Mouse (Mus musculus) heart, adult 2 months (tissue): ENCODE results near the gene Shisa8.

Experiments used
- CTCF ChIP-seq: fragments of 200-600 bp; IDR thresholded peaks from 2 replicates; pipeline ENCODE4 v1.8.1; 2022; ENCODE audit warnings: antibody characterized with exemption, mild to moderate bottlenecking, moderate library complexity
- POLR2A ChIP-seq: fragments of 200-500 bp; IDR thresholded peaks from 2 replicates; pipeline ENCODE4 v1.6.1; 2011; ENCODE audit warnings: mild to moderate bottlenecking, low read depth, low read length, control low read depth; ENCODE audit not compliant: insufficient read depth

DNA sequence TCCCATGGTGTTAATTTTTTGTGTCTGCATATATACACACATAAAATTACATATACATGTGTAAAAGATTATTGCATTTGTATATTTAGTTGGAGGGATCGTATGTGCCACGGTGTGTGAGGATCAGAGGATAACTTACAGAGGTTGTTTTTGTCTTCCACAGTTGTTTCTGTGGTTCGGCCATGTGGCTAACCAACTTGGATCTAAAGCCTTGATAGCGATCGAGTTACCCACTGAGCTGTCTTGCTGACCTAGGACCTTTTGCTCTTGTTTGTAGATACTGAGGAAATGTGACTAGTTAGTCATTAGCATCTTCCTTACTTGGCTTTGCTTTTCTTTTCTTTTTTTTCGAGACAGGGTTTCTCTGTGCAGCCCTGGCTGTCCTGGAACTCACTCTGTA lies 56.3 kb downstream of the Shisa8 start:
- no peak for TF ChIP-seq CTCF
- TF ChIP-seq POLR2A = no peak
